Mouse (Mus musculus) neural tube, embryonic 14.5 days (tissue): ENCODE results near the gene Itga9. TPM values are rescaled to one million over a fixed set of nuclear protein-coding genes. Genes with fewer than 3 reads are reported as not detected.
"Not testable (repeated sequence)": the region's sequence is repeated elsewhere in the genome, so short reads cannot be mapped to it uniquely, and the experiment has no call there.

Experiments
- ATAC-seq: fragments of 200-750 bp; cut with Nextera tagmentation; 2 replicates; pipeline ENCODE4 v1.8.0; 2017; ENCODE audit warnings: low read depth, mild to moderate bottlenecking, moderate TSS enrichment, moderate library complexity
- H3K27ac ChIP-seq: fragments of 300-500 bp; sonication (generic); 2 replicates; pipeline ENCODE4 v1.5.1; 2014; ENCODE audit warnings: low read depth, mild to moderate bottlenecking, control low read depth, low read length, moderate library complexity, mixed read lengths
- H3K27me3 ChIP-seq: fragments of 300-500 bp; sonication (generic); 2 replicates; pipeline ENCODE4 v1.6.1; 2014; ENCODE audit warnings: low read length; ENCODE audit not compliant: control insufficient read depth, insufficient read depth
- H3K36me3 ChIP-seq: fragments of 300-500 bp; sonication (generic); 2 replicates; pipeline ENCODE4 v1.6.1; 2014; ENCODE audit warnings: low read length, mixed read lengths; ENCODE audit not compliant: control insufficient read depth, insufficient read depth
- H3K4me1 ChIP-seq: fragments of 300-500 bp; sonication (generic); 2 replicates; pipeline ENCODE4 v1.6.1; 2014; ENCODE audit warnings: low read length; ENCODE audit not compliant: control insufficient read depth, insufficient read depth
- H3K4me2 ChIP-seq: fragments of 300-500 bp; sonication (generic); 2 replicates; pipeline ENCODE4 v1.6.1; 2014; ENCODE audit warnings: mild to moderate bottlenecking, low read depth, low read length, control low read depth
- H3K4me3 ChIP-seq: fragments of 300-500 bp; sonication (generic); 2 replicates; pipeline ENCODE4 v1.5.1; 2014; ENCODE audit warnings: low read depth, low read length, control low read depth, mixed read lengths
- H3K9ac ChIP-seq: fragments of 300-500 bp; sonication (generic); replicated peaks from 2 replicates; pipeline ENCODE4 v1.6.1; 2014; ENCODE audit warnings: low read depth, mild to moderate bottlenecking, control low read depth, low read length, mixed read lengths
- H3K9me3 ChIP-seq: fragments of 300-500 bp; sonication (generic); 2 replicates; pipeline ENCODE4 v1.6.1; 2016; ENCODE audit warnings: low read length; ENCODE audit not compliant: control insufficient read depth
- WGBS: fragments of 180-500 bp; shearing (Covaris S2); extraction: QIAGEN DNeasy Blood & Tissue Kit; methylation state at CpG from one replicate; pipeline ENCODE4 v1.1.7; 2014; 5-methylcytosine and 5-hydroxymethylcytosine counted together
- polyA plus RNA-seq: library from polyadenylated mRNA; unstranded; fragments of >200 nt; fragmentation: Nextera tagmentation; extraction: Ambion mirVana; gene quantifications from 2 replicates; pipeline ENCODE4 v1.2.1, GENCODE M21; 2014

Itga9 gene
- polyA plus RNA-seq, 1 experiment from 2014 or later: 1.7 TPM

DNA sequence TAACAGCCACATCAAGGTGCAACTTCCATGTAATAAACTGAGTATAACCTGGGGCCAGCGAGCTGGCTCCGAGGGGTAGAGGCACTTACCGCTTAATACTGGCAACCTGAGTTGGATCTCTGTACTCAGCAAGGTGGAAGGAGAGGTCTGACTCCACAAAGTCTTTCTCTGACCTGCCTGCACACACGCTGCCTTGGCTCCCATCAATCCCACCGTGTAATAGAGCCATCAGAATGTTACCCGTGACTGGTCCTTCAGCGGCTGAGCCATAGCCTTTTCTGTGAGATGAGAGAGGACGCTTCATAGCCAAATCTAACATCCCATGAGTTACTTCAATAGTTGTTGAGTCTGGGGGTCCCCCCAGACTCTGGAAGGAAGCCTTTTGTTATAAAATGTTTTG lies 13.0 kb upstream of the Itga9 start:
- WGBS: 90% methylated on average over 8 of the region's 8 CpGs
- ATAC-seq: no peak
- H3K4me1 ChIP-seq: peaks cover 8% of the 10 kb centered on the region; the same call in 1 of the 2 replicates
- no peaks in the 10 kb centered on the region for H3K27me3 ChIP-seq
- H3K27ac ChIP-seq: no peak overlapping the region
- no peak overlapping the region for H3K4me3 ChIP-seq
- no peaks in the 10 kb centered on the region for H3K36me3 ChIP-seq
- no peak overlapping the region for H3K9ac ChIP-seq
- no peaks in the 10 kb centered on the region for H3K9me3 ChIP-seq
- no peak overlapping the region for H3K4me2 ChIP-seq

DNA sequence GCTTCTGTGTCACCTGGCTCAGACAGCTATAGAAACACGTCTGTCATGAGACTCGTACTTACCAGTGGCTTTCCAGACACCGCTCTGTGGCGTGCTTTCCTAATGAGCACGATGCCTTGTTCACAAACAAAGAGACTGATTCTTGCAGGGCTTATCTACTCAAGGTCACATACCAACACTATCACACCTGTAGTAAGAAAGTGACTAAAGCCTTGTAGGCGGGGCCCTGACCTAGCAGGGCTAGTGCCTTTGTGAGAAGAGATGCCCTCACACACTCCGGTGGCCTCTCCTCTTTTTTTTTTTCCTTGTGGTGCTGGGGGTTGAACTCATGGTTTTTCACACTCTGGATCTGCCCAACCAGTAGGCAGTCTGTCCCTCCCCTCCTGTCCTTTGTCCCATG lies 9.7 kb upstream of the Itga9 start:
- ATAC-seq: no peak
- Histone ChIP-seq H3K36me3 (no peaks in the 10 kb centered on the region), H3K4me1 (no peaks in the 10 kb centered on the region), H3K27me3 (no peaks in the 10 kb centered on the region), H3K27ac (no peak overlapping the region), H3K9ac (no peak overlapping the region), H3K4me2 (no peak overlapping the region), H3K4me3 (no peak overlapping the region), H3K9me3 (no peaks in the 10 kb centered on the region)
- 95% methylated on average over 7 of the region's 7 CpGs for WGBS

GRCm38 (mm10) chr9:118600393-118600792 lies 6.1 kb upstream of the Itga9 start:
- WGBS: 85% methylated on average over 3 of the region's 3 CpGs
- H3K4me3 ChIP-seq, H3K9ac ChIP-seq, H3K27ac ChIP-seq, H3K4me1 ChIP-seq, H3K27me3 ChIP-seq, H3K9me3 ChIP-seq, ATAC-seq, H3K36me3 ChIP-seq, H3K4me2 ChIP-seq: not testable (repeated sequence)

DNA sequence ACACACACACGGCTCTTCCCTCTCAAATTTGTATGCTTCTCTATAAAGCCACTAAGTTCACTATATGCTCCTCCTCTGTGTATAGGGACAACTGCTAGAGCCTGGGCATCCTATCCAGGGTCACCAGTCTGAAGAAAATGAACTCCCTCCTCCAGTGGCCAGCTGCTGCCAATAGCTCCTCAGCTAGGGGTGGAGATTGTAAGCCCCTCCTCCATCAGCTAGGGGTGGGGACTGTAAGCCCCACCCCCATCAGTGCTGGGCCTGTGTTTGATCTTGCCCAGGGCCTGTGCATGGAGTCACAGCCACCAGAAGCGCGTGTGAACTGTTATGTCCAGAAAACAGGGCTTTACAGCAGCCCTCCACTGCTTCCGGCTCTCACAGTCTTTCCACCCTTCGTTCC lies 3.9 kb upstream of the Itga9 start:
- H3K9ac ChIP-seq: no peak overlapping the region
- no peaks in the 10 kb centered on the region for H3K9me3 ChIP-seq
- no peaks in the 10 kb centered on the region for H3K36me3 ChIP-seq
- ATAC-seq: no peak
- peaks cover 6% of the 10 kb centered on the region; the same call in 1 of the 2 replicates for H3K4me1 ChIP-seq
- 76% methylated on average over 5 of the region's 5 CpGs for WGBS
- no peak overlapping the region for H3K27ac ChIP-seq
- H3K4me3 ChIP-seq: no peak overlapping the region
- H3K4me2 ChIP-seq: no peak overlapping the region
- peaks cover 5% of the 10 kb centered on the region; the same call in 1 of the 2 replicates for H3K27me3 ChIP-seq

- Histone ChIP-seq H3K27me3 (peaks cover 5% of the 10 kb centered on the region; the same call in 1 of the 2 replicates), H3K36me3 (no peaks in the 10 kb centered on the region), H3K9ac (peak overlapping the region; percentile 62), H3K27ac (no peak overlapping the region), H3K4me2 (peak overlapping the region; percentile 76), H3K4me3 (peak overlapping the region; percentile 52), H3K4me1 (peaks cover 11% of the 10 kb centered on the region; the same call in 1 of the 2 replicates), H3K9me3 (no peaks in the 10 kb centered on the region)
- 0% methylated on average over 61 of the region's 68 CpGs for WGBS
- peak; percentile 59 for ATAC-seq
These were observed 404 bp downstream of the Itga9 start for GRCm38 (mm10) chr9:118606817-118607371.

GRCm38 (mm10) chr9:118607701-118608401 lies 1.4 kb downstream of the Itga9 start:
- Histone ChIP-seq H3K36me3 (no peaks in the 10 kb centered on the region), H3K27ac (no peak overlapping the region), H3K9ac (no peak overlapping the region), H3K4me3 (peak overlapping the region; percentile 52; the same call in 1 of the 2 replicates), H3K9me3 (no peaks in the 10 kb centered on the region), H3K4me2 (peak overlapping the region; percentile 76; the same call in 1 of the 2 replicates), H3K4me1 (peaks cover 17% of the 10 kb centered on the region), H3K27me3 (peaks cover 5% of the 10 kb centered on the region; the same call in 1 of the 2 replicates)
- ATAC-seq: no peak
- 36% methylated on average over 16 of the region's 16 CpGs for WGBS

GRCm38 (mm10) chr9:118608556-118608955 lies 2.1 kb downstream of the Itga9 start:
- Histone ChIP-seq H3K9me3 (no peaks in the 10 kb centered on the region), H3K27me3 (peaks cover 5% of the 10 kb centered on the region; the same call in 1 of the 2 replicates), H3K27ac (no peak overlapping the region), H3K4me2 (no peak overlapping the region), H3K4me3 (no peak overlapping the region), H3K4me1 (peaks cover 17% of the 10 kb centered on the region), H3K9ac (no peak overlapping the region), H3K36me3 (no peaks in the 10 kb centered on the region)
- WGBS: 44% methylated on average over 4 of the region's 4 CpGs
- ATAC-seq: no peak

DNA sequence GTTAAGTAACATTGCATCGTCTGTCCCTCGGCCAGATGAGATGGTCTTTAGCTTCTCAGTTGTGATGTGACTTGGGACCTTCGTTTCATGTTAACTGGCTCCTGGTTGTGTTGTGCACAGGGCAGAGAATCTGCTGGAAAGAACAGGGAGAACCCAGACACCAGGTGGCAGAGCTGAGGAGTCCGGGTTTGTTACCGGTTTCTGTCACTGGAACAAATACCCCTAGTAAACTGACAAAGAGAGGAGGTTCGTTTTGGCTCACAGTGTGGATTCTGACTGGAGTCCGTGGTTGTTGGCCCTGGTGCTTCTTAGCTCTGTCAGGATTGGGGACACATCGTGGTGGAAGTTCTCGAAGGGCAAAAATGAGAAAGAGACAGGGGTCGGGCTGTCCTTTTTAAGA lies 3.6 kb downstream of the Itga9 start:
- Histone ChIP-seq H3K9me3 (no peaks in the 10 kb centered on the region), H3K27ac (no peak overlapping the region), H3K4me1 (peaks cover 17% of the 10 kb centered on the region), H3K4me2 (no peak overlapping the region), H3K9ac (no peak overlapping the region), H3K27me3 (peaks cover 5% of the 10 kb centered on the region; the same call in 1 of the 2 replicates), H3K4me3 (no peak overlapping the region), H3K36me3 (no peaks in the 10 kb centered on the region)
- ATAC-seq: no peak
- WGBS: 62% methylated on average over 10 of the region's 10 CpGs

GRCm38 (mm10) chr9:118611111-118611541 lies 4.6 kb downstream of the Itga9 start:
- Histone ChIP-seq H3K4me1 (peaks cover 17% of the 10 kb centered on the region), H3K36me3 (no peaks in the 10 kb centered on the region), H3K4me3 (no peak overlapping the region), H3K27ac (no peak overlapping the region), H3K4me2 (peak overlapping the region; percentile 11; the same call in 1 of the 2 replicates), H3K9ac (no peak overlapping the region), H3K27me3 (peaks cover 5% of the 10 kb centered on the region; the same call in 1 of the 2 replicates), H3K9me3 (no peaks in the 10 kb centered on the region)
- 42% methylated on average over 14 of the region's 14 CpGs for WGBS
- no peak for ATAC-seq
